Mouse (Mus musculus) forebrain, embryonic 10.5 days (tissue): Measurements from ENCODE around the gene Adarb1. TPM values are rescaled to one million over a fixed set of nuclear protein-coding genes. Genes with fewer than 3 reads are reported as not detected.

Experiments used
- DNase-seq: peaks from one replicate; pipeline ENCODE4 v3.0.0-alpha.2; 2017; ENCODE audit warnings: low spot score; ENCODE audit errors: extremely low spot score
- H3K27ac ChIP-seq: fragments of 300-500 bp; sonication (generic); 2 replicates; pipeline ENCODE4 v1.5.1; 2016; ENCODE audit warnings: mild to moderate bottlenecking
- H3K27me3 ChIP-seq: fragments of 300-500 bp; sonication (generic); 2 replicates; pipeline ENCODE4 v1.6.1; 2016; ENCODE audit warnings: mild to moderate bottlenecking; ENCODE audit not compliant: poor library complexity, severe bottlenecking
- H3K36me3 ChIP-seq: fragments of 300-500 bp; sonication (generic); replicated peaks from 2 replicates; pipeline ENCODE4 v1.6.1; 2016; ENCODE audit warnings: mild to moderate bottlenecking, moderate library complexity
- H3K4me1 ChIP-seq: fragments of 300-500 bp; sonication (generic); 2 replicates; pipeline ENCODE4 v1.6.1; 2016
- H3K4me3 ChIP-seq: fragments of 300-500 bp; sonication (generic); 2 replicates; pipeline ENCODE4 v1.5.1; 2016; ENCODE audit warnings: mild to moderate bottlenecking, moderate library complexity
- H3K9me3 ChIP-seq: fragments of 300-500 bp; sonication (generic); 2 replicates; pipeline ENCODE4 v1.6.1; 2016; ENCODE audit warnings: mild to moderate bottlenecking, moderate library complexity
- WGBS: fragments of 180-500 bp; shearing (Covaris S2); methylation state at CpG from one replicate; pipeline ENCODE4 v1.1.7; 2016; 5-methylcytosine and 5-hydroxymethylcytosine counted together
- polyA plus RNA-seq: library from polyadenylated mRNA; unstranded; fragments of >200 nt; fragmentation: Nextera tagmentation; extraction: Ambion mirVana; gene quantifications from 2 replicates; pipeline ENCODE4 v1.2.1, GENCODE M21; 2016

The Adarb1 gene
- polyA plus RNA-seq, 1 experiment from 2014 or later: 6.3 TPM

GRCm38 (mm10) chr10:77321611-77322010 is 96.5 kb downstream of the Adarb1 start:
- H3K36me3 ChIP-seq: no peaks in the 10 kb centered on the region
- H3K4me3 ChIP-seq: no peak overlapping the region
- no peak overlapping the region for H3K27ac ChIP-seq
- DNase-seq: no peak
- 0 out of 2 replicates have a peak, but pooled peaks cover 4% of the 10 kb centered on the region for H3K4me1 ChIP-seq
- 95% methylated on average over 8 of the region's 8 CpGs for WGBS
- no peaks in the 10 kb centered on the region for H3K27me3 ChIP-seq
- H3K9me3 ChIP-seq: no peaks in the 10 kb centered on the region

GRCm38 (mm10) chr10:77321001-77321400 is 97.1 kb downstream of the Adarb1 start:
- Histone ChIP-seq H3K27me3 (no peaks in the 10 kb centered on the region), H3K9me3 (no peaks in the 10 kb centered on the region), H3K4me1 (0 out of 2 replicates have a peak, but pooled peaks cover 4% of the 10 kb centered on the region), H3K4me3 (no peak overlapping the region), H3K36me3 (no peaks in the 10 kb centered on the region), H3K27ac (no peak overlapping the region)
- WGBS: 77% methylated on average over 1 of the region's 1 CpGs
- DNase-seq: no peak

GRCm38 (mm10) chr10:77315682-77316081 is 102.4 kb downstream of the Adarb1 start:
- Histone ChIP-seq H3K27me3 (no peaks in the 10 kb centered on the region), H3K4me3 (no peak overlapping the region), H3K9me3 (no peaks in the 10 kb centered on the region), H3K27ac (no peak overlapping the region), H3K36me3 (no peaks in the 10 kb centered on the region), H3K4me1 (no peaks in the 10 kb centered on the region)
- 89% methylated on average over 2 of the region's 2 CpGs for WGBS
- DNase-seq: no peak

- H3K27ac ChIP-seq: no peak overlapping the region
- H3K4me3 ChIP-seq: no peak overlapping the region
- H3K4me1 ChIP-seq: no peaks in the 10 kb centered on the region
- DNase-seq: no peak
- H3K27me3 ChIP-seq: no peaks in the 10 kb centered on the region
- 89% methylated on average over 9 of the region's 9 CpGs for WGBS
- no peaks in the 10 kb centered on the region for H3K9me3 ChIP-seq
- no peaks in the 10 kb centered on the region for H3K36me3 ChIP-seq
These were observed 103.3 kb downstream of the Adarb1 start for GRCm38 (mm10) chr10:77314711-77315266.

- Histone ChIP-seq H3K4me1 (peaks cover 24% of the 10 kb centered on the region), H3K9me3 (no peaks in the 10 kb centered on the region), H3K36me3 (no peaks in the 10 kb centered on the region), H3K27me3 (no peaks in the 10 kb centered on the region), H3K27ac (no peak overlapping the region), H3K4me3 (no peak overlapping the region)
- 88% methylated on average over 10 of the region's 10 CpGs for WGBS
- no peak for DNase-seq
These were observed 109.1 kb downstream of the Adarb1 start for GRCm38 (mm10) chr10:77308978-77309377.

- Histone ChIP-seq H3K36me3 (peaks cover 7% of the 10 kb centered on the region; the same call in 1 of the 2 replicates), H3K4me3 (no peak overlapping the region), H3K9me3 (no peaks in the 10 kb centered on the region), H3K27ac (no peak overlapping the region), H3K27me3 (no peaks in the 10 kb centered on the region), H3K4me1 (peaks cover 24% of the 10 kb centered on the region)
- WGBS: 84% methylated on average over 8 of the region's 8 CpGs
- no peak for DNase-seq
These were observed 112.3 kb downstream of the Adarb1 start for GRCm38 (mm10) chr10:77305766-77306165.

- Histone ChIP-seq H3K27me3 (no peaks in the 10 kb centered on the region), H3K4me3 (no peak overlapping the region), H3K36me3 (peaks cover 12% of the 10 kb centered on the region; the same call in 1 of the 2 replicates), H3K9me3 (no peaks in the 10 kb centered on the region), H3K27ac (no peak overlapping the region), H3K4me1 (peaks cover 24% of the 10 kb centered on the region)
- DNase-seq: no peak
- WGBS: 39% methylated on average over 4 of the region's 4 CpGs
These were observed 113.1 kb downstream of the Adarb1 start for GRCm38 (mm10) chr10:77304840-77305533.

GRCm38 (mm10) chr10:77304362-77304761 is 113.7 kb downstream of the Adarb1 start:
- H3K36me3 ChIP-seq: peaks cover 12% of the 10 kb centered on the region; the same call in 1 of the 2 replicates
- no peaks in the 10 kb centered on the region for H3K9me3 ChIP-seq
- peaks cover 24% of the 10 kb centered on the region for H3K4me1 ChIP-seq
- H3K27me3 ChIP-seq: no peaks in the 10 kb centered on the region
- DNase-seq: no peak
- WGBS: 60% methylated on average over 3 of the region's 3 CpGs
- no peak overlapping the region for H3K27ac ChIP-seq
- no peak overlapping the region for H3K4me3 ChIP-seq

- DNase-seq: no peak
- Histone ChIP-seq H3K36me3 (peaks cover 12% of the 10 kb centered on the region; the same call in 1 of the 2 replicates), H3K4me1 (peaks cover 15% of the 10 kb centered on the region), H3K27me3 (no peaks in the 10 kb centered on the region), H3K9me3 (no peaks in the 10 kb centered on the region), H3K4me3 (no peak overlapping the region), H3K27ac (no peak overlapping the region)
- WGBS: 89% methylated on average over 4 of the region's 4 CpGs
These were observed 117.2 kb downstream of the Adarb1 start for GRCm38 (mm10) chr10:77300934-77301297.

GRCm38 (mm10) chr10:77300237-77300933 is 117.7 kb downstream of the Adarb1 start:
- no peak for DNase-seq
- 85% methylated on average over 8 of the region's 8 CpGs for WGBS
- peaks cover 12% of the 10 kb centered on the region for H3K4me1 ChIP-seq
- H3K27me3 ChIP-seq: no peaks in the 10 kb centered on the region
- peaks cover 17% of the 10 kb centered on the region; the same call in 1 of the 2 replicates for H3K36me3 ChIP-seq
- H3K9me3 ChIP-seq: no peaks in the 10 kb centered on the region
- H3K4me3 ChIP-seq: no peak overlapping the region
- no peak overlapping the region for H3K27ac ChIP-seq

GRCm38 (mm10) chr10:77299194-77299593 is 118.9 kb downstream of the Adarb1 start:
- no peak for DNase-seq
- H3K4me3 ChIP-seq: no peak overlapping the region
- H3K27ac ChIP-seq: no peak overlapping the region
- no peaks in the 10 kb centered on the region for H3K9me3 ChIP-seq
- H3K27me3 ChIP-seq: no peaks in the 10 kb centered on the region
- 0 out of 2 replicates have a peak, but pooled peaks cover under 1% of the 10 kb centered on the region for H3K4me1 ChIP-seq
- 82% methylated on average over 2 of the region's 2 CpGs for WGBS
- H3K36me3 ChIP-seq: peaks cover 24% of the 10 kb centered on the region; the same call in 1 of the 2 replicates

- Histone ChIP-seq H3K9me3 (no peaks in the 10 kb centered on the region), H3K27ac (no peak overlapping the region), H3K27me3 (no peaks in the 10 kb centered on the region), H3K36me3 (peaks cover 24% of the 10 kb centered on the region; the same call in 1 of the 2 replicates), H3K4me3 (no peak overlapping the region), H3K4me1 (no peaks in the 10 kb centered on the region)
- no peak for DNase-seq
- 88% methylated on average over 8 of the region's 8 CpGs for WGBS
These were observed 119.4 kb downstream of the Adarb1 start for GRCm38 (mm10) chr10:77298621-77299020.

GRCm38 (mm10) chr10:77294691-77295090 is 123.4 kb downstream of the Adarb1 start:
- Histone ChIP-seq H3K4me1 (no peaks in the 10 kb centered on the region), H3K4me3 (no peak overlapping the region), H3K27me3 (no peaks in the 10 kb centered on the region), H3K36me3 (peaks cover 12% of the 10 kb centered on the region; the same call in 1 of the 2 replicates), H3K9me3 (no peaks in the 10 kb centered on the region), H3K27ac (no peak overlapping the region)
- WGBS: 95% methylated on average over 12 of the region's 12 CpGs
- DNase-seq: no peak
